Mouse (Mus musculus) kidney, embryonic 15.5 days (tissue): ENCODE measurements at regions not wholly inside any gene's neighbourhood (a gene's known extent, or its start where the extent isn't known, plus 50 kb on each side); places are given as distances from the start of the nearest gene placed in this dataset.

ENCODE experiments used
- ATAC-seq: fragments of 200-750 bp; cut with Nextera tagmentation; replicated peaks from 2 replicates; pipeline ENCODE4 v1.8.0; 2017; ENCODE audit warnings: moderate TSS enrichment; ENCODE audit not compliant: low FRiP score
- H3K27ac ChIP-seq: fragments of 300-500 bp; sonication (generic); 2 replicates; pipeline ENCODE4 v1.5.1; 2015; ENCODE audit warnings: mild to moderate bottlenecking, inconsistent platforms
- H3K27me3 ChIP-seq: fragments of 300-500 bp; sonication (generic); 2 replicates; pipeline ENCODE4 v1.6.1; 2015; ENCODE audit warnings: inconsistent platforms
- H3K36me3 ChIP-seq: fragments of 300-500 bp; sonication (generic); 2 replicates; pipeline ENCODE4 v1.6.1; 2015; ENCODE audit warnings: inconsistent platforms
- H3K4me1 ChIP-seq: fragments of 300-500 bp; sonication (generic); 2 replicates; pipeline ENCODE4 v1.6.1; 2015; ENCODE audit warnings: inconsistent platforms
- H3K4me2 ChIP-seq: fragments of 300-500 bp; sonication (generic); 2 replicates; pipeline ENCODE4 v1.6.1; 2015; ENCODE audit warnings: moderate library complexity, mild to moderate bottlenecking, inconsistent platforms
- H3K4me3 ChIP-seq: fragments of 300-500 bp; sonication (generic); replicated peaks from 2 replicates; pipeline ENCODE4 v1.5.1; 2015; ENCODE audit warnings: mild to moderate bottlenecking, inconsistent platforms
- H3K9ac ChIP-seq: fragments of 300-500 bp; sonication (generic); 2 replicates; pipeline ENCODE4 v1.6.1; 2015; ENCODE audit warnings: mild to moderate bottlenecking, inconsistent platforms
- H3K9me3 ChIP-seq: fragments of 300-500 bp; sonication (generic); replicated peaks from 2 replicates; pipeline ENCODE4 v1.6.1; 2016; ENCODE audit warnings: inconsistent platforms
- WGBS: fragments of 180-500 bp; shearing (Covaris S2); methylation state at CpG from one replicate; pipeline ENCODE4 v1.1.7; 2015; ENCODE audit warnings: mixed read lengths; 5-methylcytosine and 5-hydroxymethylcytosine counted together

DNA sequence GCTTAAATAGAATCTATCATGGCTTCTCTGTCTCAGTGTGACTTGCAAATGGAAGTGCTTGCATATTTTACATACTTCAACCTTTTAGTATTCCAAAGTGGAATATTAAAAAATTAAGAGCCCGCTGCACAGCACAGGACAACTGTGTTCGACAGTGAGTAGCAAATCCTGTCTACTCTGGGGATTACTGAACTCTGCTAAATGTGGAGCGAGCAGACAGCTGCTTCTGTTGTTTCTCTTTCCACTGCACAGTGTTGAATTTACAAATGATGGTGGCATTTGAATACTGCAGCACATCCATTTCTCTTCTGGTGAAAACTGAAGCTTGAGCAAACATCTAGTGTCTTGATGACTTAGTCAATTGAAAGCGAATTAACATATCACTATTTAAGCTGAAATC, 409.2 kb downstream of the Fam198b start:
- H3K36me3 ChIP-seq = no peaks in the 10 kb centered on the region
- H3K27me3 ChIP-seq = no peaks in the 10 kb centered on the region
- ATAC-seq = no peak
- no peak overlapping the region for H3K4me3 ChIP-seq
- no peaks in the 10 kb centered on the region for H3K9me3 ChIP-seq
- WGBS = 85% methylated on average over 4 of the region's 4 CpGs
- no peak overlapping the region for H3K27ac ChIP-seq
- H3K9ac ChIP-seq = no peak overlapping the region
- no peak overlapping the region for H3K4me2 ChIP-seq
- no peaks in the 10 kb centered on the region for H3K4me1 ChIP-seq

DNA sequence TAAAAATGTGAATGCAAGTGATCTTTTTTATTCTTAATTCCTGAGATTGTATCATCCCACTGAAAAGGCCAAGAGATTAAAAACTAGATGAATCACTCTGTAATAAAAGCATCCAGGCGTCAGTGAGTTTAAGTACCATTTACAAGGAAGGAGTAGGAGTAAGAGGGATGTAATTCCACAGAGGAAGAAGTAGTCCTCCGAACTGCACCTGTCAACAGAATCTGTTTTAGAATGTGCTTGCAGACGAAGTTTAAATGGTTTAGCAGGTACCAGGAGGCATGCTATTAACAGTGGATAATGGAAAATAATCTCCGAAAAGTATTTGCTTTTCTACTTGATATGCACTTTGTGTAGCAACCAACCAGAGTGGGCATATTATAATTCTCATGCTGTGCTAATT, 423.3 kb downstream of the Fam198b start:
- H3K27ac ChIP-seq = no peak overlapping the region
- H3K4me2 ChIP-seq = no peak overlapping the region
- H3K4me3 ChIP-seq = no peak overlapping the region
- no peaks in the 10 kb centered on the region for H3K4me1 ChIP-seq
- H3K9ac ChIP-seq = no peak overlapping the region
- no peaks in the 10 kb centered on the region for H3K36me3 ChIP-seq
- 41% methylated on average over 4 of the region's 4 CpGs for WGBS
- H3K27me3 ChIP-seq = no peaks in the 10 kb centered on the region
- ATAC-seq = no peak
- H3K9me3 ChIP-seq = no peaks in the 10 kb centered on the region

DNA sequence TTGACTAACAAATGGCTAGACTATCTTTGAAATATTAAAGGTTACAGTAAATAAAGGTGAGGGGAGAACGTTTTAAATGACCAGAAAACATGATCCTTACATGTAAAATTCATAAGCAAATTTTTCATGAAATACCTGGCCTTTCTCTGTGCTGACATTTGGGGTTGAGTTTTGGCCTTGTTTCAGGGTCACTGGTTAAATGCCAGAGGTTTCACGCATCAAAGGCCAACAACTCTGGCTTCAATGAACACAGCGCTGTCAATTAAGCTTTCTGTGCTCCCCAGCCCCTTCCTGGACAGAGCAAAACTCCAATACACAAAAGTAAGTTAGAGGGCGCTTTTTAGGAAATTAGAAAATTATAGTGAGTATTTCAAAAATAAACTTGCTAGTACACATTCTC, 425.6 kb downstream of the Fam198b start:
- Histone ChIP-seq H3K4me3 (no peak overlapping the region), H3K4me1 (no peaks in the 10 kb centered on the region), H3K9ac (no peak overlapping the region), H3K4me2 (no peak overlapping the region), H3K27me3 (no peaks in the 10 kb centered on the region), H3K9me3 (no peaks in the 10 kb centered on the region), H3K36me3 (no peaks in the 10 kb centered on the region), H3K27ac (no peak overlapping the region)
- 63% methylated on average over 4 of the region's 4 CpGs for WGBS
- no peak for ATAC-seq

DNA sequence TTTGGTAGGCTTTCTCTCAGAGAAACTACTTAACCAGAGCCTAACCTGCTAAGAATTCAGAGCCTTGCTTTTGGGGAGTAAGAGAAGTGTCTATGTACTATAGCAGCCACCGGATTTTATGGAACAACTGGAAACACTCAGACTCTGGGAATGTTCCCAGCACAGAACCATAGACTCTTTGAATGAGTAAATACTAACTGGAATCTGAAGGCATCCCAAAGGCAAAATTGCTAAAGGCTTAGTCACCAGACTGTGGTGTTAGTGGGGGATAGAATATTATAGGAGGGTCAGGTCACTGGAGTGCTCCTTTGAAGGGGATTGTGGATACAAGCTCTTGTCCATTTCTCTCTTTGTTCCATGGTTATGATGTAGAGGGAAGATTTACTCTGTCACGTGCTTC, 427.4 kb downstream of the Fam198b start:
- Histone ChIP-seq H3K27me3 (no peaks in the 10 kb centered on the region), H3K9ac (no peak overlapping the region), H3K27ac (no peak overlapping the region), H3K9me3 (no peaks in the 10 kb centered on the region), H3K4me1 (no peaks in the 10 kb centered on the region), H3K36me3 (no peaks in the 10 kb centered on the region), H3K4me2 (no peak overlapping the region), H3K4me3 (no peak overlapping the region)
- WGBS = 90% methylated on average over 2 of the region's 2 CpGs
- no peak for ATAC-seq

DNA sequence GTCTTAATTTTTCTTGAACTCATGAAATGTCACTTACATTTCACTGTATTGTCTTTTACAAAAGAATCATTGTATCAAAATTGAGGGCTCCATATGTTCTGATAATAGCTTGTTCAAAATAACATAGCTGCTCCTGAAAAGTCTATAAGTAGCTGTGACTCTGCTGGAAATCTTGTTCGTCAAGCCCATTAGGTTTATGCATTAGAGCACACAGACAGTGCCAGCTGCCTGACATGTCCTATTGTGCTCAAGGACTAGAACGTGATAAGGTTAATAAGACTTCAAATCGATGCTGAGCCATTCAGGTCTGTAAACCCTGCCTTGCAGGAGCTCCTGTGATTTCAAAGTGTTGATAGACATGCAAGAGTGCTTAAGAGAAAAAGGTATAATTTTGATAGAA, 438.0 kb downstream of the Fam198b start:
- no peak overlapping the region for H3K4me3 ChIP-seq
- H3K4me1 ChIP-seq = no peaks in the 10 kb centered on the region
- no peaks in the 10 kb centered on the region for H3K27me3 ChIP-seq
- no peaks in the 10 kb centered on the region for H3K9me3 ChIP-seq
- H3K27ac ChIP-seq = no peak overlapping the region
- 79% methylated on average over 3 of the region's 3 CpGs for WGBS
- ATAC-seq = no peak
- no peak overlapping the region for H3K4me2 ChIP-seq
- no peaks in the 10 kb centered on the region for H3K36me3 ChIP-seq
- no peak overlapping the region for H3K9ac ChIP-seq

DNA sequence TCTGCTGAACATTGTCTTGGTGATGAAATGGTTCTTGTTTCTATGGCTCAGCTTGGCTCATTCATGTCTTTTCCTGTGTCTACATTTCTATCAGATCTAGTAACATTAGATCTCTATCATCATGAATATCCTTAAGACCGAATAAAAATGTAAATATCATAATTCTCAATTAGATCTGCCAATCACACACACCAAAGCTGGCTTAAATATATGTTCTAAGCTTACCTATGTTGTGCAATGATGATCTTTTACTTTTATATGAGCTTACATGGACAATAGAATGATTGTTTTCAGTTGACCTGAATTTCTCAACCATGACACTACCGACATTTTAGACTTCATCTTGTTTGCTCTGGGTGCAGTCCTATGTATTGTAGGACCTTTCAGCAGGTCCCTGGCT, 440.4 kb downstream of the Fam198b start:
- ATAC-seq = no peak
- no peak overlapping the region for H3K9ac ChIP-seq
- no peaks in the 10 kb centered on the region for H3K36me3 ChIP-seq
- H3K9me3 ChIP-seq = no peaks in the 10 kb centered on the region
- H3K27me3 ChIP-seq = no peaks in the 10 kb centered on the region
- H3K27ac ChIP-seq = no peak overlapping the region
- 86% methylated on average over 2 of the region's 2 CpGs for WGBS
- no peak overlapping the region for H3K4me2 ChIP-seq
- H3K4me3 ChIP-seq = no peak overlapping the region
- no peaks in the 10 kb centered on the region for H3K4me1 ChIP-seq

DNA sequence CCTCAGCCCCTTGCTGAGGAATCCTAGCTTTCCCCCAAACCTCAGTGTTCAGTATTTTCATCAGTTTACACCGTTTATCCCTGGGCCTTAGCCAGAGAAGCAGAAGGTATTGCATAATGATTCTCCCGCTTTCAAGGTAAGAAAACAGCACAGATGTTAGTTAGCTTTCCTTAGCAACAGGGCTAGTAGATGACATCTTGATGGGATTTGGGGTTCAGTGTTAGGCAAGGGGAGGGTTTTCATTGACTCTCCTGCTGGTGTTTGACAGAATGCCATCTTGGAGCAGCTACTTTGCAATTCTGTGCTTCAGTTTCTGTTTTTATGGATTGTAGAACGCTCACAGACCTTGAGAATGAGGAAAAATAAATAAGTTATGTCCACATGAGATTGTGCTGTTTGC, 447.4 kb downstream of the Fam198b start:
- WGBS = 77% methylated on average over 3 of the region's 3 CpGs
- Histone ChIP-seq H3K36me3 (no peaks in the 10 kb centered on the region), H3K27ac (no peak overlapping the region), H3K4me1 (no peaks in the 10 kb centered on the region), H3K4me3 (no peak overlapping the region), H3K27me3 (no peaks in the 10 kb centered on the region), H3K9me3 (no peaks in the 10 kb centered on the region), H3K4me2 (no peak overlapping the region), H3K9ac (no peak overlapping the region)
- ATAC-seq = no peak

DNA sequence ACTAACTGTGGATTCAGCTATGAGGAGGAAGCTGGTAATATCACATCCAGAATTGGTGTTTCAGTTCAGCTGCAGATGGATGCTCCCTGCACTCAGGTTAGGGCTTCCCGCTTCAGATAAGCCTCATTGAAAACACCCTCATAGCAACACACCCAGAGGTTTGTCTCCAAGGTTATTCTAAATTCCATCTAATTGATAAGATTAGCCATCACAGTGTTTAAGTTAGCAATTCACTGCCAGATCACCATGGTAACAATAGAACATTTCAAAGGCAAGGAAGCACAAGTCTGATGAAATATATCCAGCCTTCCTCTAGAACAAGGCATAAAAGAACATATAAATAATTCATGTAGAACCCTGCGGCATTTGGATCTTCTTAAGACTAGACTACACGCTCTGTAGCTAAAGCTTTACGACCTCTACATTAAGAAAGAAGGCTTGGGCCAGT, 450.1 kb downstream of the Fam198b start:
- Histone ChIP-seq H3K4me3 (no peak overlapping the region), H3K27me3 (no peaks in the 10 kb centered on the region), H3K27ac (no peak overlapping the region), H3K9me3 (no peaks in the 10 kb centered on the region), H3K36me3 (no peaks in the 10 kb centered on the region), H3K4me2 (no peak overlapping the region), H3K9ac (no peak overlapping the region), H3K4me1 (no peaks in the 10 kb centered on the region)
- no peak for ATAC-seq
- WGBS = 55% methylated on average over 4 of the region's 4 CpGs

DNA sequence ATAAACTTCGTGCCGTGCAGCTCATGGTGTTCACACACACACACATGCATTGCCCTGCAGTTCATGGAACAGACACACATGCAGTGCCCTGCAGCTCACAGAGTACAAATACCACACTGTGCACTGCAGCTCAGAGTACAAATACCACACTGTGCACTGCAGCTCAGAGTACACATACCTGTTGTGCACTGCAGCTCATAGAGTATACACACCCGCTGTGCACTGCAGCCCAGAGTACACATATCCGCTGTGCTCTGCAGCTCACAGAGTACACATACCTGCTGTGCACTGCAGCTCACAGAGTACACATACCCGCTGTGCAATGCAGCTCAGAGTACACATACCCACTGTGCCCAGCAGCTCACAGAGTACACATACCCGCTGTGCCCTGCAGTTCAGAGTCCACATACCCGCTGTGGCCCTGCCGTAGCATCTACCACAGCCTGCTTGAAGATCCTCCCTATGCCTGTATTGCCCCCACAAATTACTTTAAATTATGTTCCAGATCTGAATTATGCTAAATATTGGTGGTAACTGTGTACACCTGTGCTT, 451.9 kb downstream of the Fam198b start:
- Histone ChIP-seq H3K27me3 (no peaks in the 10 kb centered on the region), H3K9ac (no peak overlapping the region), H3K4me3 (no peak overlapping the region), H3K9me3 (no peaks in the 10 kb centered on the region), H3K4me1 (no peaks in the 10 kb centered on the region), H3K4me2 (no peak overlapping the region), H3K36me3 (no peaks in the 10 kb centered on the region), H3K27ac (no peak overlapping the region)
- 91% methylated on average over 8 of the region's 8 CpGs for WGBS
- ATAC-seq = no peak

DNA sequence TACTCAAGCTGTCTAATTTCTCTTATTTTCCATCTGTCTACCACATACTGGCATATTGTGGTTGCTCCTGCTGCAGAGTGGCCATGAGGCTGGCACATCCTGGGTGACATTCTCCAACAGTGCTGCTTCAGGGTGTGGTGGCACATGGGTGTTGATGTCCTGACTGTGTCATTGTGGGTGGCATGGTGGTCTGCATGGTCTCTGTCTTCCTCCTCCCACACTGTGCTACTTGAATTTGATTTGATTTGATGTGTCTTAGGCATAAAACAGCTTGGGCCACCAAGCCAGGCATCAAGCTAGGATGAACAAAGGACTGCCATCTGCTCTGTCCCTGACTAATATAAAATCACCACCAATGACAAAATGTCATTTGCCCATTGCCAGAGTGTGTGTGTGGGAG, 434.7 kb downstream of the Gria2 start:
- no peaks in the 10 kb centered on the region for H3K36me3 ChIP-seq
- no peaks in the 10 kb centered on the region for H3K4me1 ChIP-seq
- no peak overlapping the region for H3K9ac ChIP-seq
- H3K4me2 ChIP-seq = no peak overlapping the region
- no peaks in the 10 kb centered on the region for H3K27me3 ChIP-seq
- no peak for ATAC-seq
- H3K4me3 ChIP-seq = no peak overlapping the region
- no peaks in the 10 kb centered on the region for H3K9me3 ChIP-seq
- no peak overlapping the region for H3K27ac ChIP-seq

DNA sequence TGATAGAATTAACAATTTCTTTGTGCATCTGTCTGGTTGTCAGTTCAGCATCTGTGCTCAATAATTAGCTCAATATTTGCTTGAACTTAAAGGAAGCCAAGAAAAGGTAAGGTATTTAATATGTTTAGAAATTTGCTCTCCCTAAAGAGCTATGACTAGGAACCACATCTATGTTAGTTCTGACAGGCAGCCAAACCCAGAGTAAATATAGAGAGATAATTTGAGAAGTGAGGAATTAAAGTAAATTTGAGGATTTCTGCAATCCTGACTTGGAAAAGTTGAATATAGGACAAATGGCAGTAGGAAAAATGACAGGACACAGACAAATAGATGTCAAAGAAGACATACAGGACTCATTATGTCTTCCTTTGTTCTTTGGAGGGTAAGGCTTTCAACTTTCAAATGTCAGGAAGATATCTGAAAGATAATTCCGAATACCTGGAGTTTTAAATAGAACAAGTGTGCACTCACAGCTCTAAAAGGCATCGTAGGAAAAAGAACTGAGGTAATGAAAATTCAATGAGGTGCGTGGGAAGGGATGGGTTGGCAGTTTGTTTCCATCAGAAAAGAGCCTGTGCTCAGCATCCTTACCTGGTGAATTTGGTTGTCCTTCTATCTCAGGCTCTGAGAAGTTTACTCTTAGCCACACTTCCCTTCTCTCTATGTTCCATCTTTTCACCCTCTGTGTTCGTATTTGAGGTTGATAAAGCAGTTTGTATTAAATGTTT, 433.3 kb downstream of the Gria2 start:
- WGBS = 83% methylated on average over 4 of the region's 4 CpGs
- Histone ChIP-seq H3K4me1 (no peaks in the 10 kb centered on the region), H3K27ac (no peak overlapping the region), H3K9me3 (no peaks in the 10 kb centered on the region), H3K27me3 (no peaks in the 10 kb centered on the region), H3K36me3 (no peaks in the 10 kb centered on the region), H3K4me3 (no peak overlapping the region), H3K4me2 (no peak overlapping the region), H3K9ac (no peak overlapping the region)
- no peak for ATAC-seq

DNA sequence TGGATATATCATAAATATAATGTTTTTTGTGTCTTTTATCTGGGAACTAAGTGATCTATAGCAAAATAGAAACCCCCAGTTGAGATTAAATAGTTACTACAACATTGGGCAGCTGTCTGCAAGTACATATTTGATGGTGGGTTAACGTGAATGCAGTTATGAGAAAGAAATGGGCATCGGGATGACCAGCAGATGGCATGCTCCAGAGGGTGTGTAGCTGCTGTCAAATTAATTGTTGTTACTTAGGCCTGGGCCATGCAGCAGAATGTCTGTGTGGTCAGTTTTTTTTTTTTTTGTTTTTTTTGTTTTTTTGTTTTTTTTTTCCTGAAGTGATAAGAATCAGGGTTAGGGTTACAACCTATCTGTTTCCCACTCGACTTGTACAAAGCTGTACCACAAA, 430.2 kb downstream of the Gria2 start:
- WGBS = 55% methylated on average over 3 of the region's 3 CpGs
- Histone ChIP-seq H3K36me3 (no peaks in the 10 kb centered on the region), H3K27ac (no peak overlapping the region), H3K4me3 (no peak overlapping the region), H3K9me3 (no peaks in the 10 kb centered on the region), H3K4me2 (no peak overlapping the region), H3K9ac (no peak overlapping the region), H3K4me1 (no peaks in the 10 kb centered on the region), H3K27me3 (no peaks in the 10 kb centered on the region)
- no peak for ATAC-seq

DNA sequence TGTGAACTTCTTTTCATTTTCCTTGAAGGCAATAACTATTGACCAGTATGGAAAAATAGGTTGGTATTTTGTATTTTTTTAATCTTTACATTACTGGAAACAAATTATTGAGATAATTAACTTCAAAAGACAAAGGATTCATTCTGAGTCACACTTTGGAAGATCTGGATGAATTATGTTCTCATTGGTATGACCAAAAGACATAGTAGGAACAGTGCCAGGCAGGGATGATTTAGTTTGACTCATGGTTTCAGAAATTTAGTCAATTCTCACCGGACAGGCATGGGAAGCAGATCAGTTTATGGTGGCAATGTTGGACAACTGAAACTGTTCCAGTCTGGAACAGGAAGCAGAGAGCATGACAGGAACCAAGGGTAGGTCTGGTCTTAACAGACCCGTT, 416.6 kb downstream of the Gria2 start:
- Histone ChIP-seq H3K27me3 (no peaks in the 10 kb centered on the region), H3K4me2 (no peak overlapping the region), H3K4me1 (no peaks in the 10 kb centered on the region), H3K4me3 (no peak overlapping the region), H3K9ac (no peak overlapping the region), H3K9me3 (no peaks in the 10 kb centered on the region), H3K36me3 (no peaks in the 10 kb centered on the region), H3K27ac (no peak overlapping the region)
- no peak for ATAC-seq
- 83% methylated on average over 2 of the region's 2 CpGs for WGBS
